18 mouse cellular contexts compared by ENCODE assay signal in genomic region chr2:13174461-13174860, GRCm38 (mm10).
DNase-seq lines count a peak whose midpoint lies in the region; ATAC-seq lines count a peak whose summit lies in the region.
"Had no signal": no experiment of that assay in that cellular context is flagged by ENCODE, and none has a peak within 500 bp of the region (broad histone marks: within the 10 kb centered on the region; RNA-seq: fewer than 3 reads in every experiment).

No protein-coding gene starts in this region.

- H3K4me1 ChIP-seq in midbrain, embryonic 11.5 days (ENCODE audit: control insufficient read depth, insufficient read depth, low read length): peaks cover 9% of the 10 kb centered on the region; the same call in 1 of the 2 replicates
- peaks cover 22% of the 10 kb centered on the region for H3K4me1 ChIP-seq in midbrain, embryonic 10.5 days
- H3K4me1 ChIP-seq in midbrain, embryonic 13.5 days (replicated peaks): peaks cover 42% of the 10 kb centered on the region
- H3K4me1 ChIP-seq: heart, embryonic 15.5 days had no signal

- no peak overlapping the region for H3K4me2 ChIP-seq in midbrain, embryonic 11.5 days
- H3K4me2 ChIP-seq in midbrain, embryonic 13.5 days (replicated peaks): peak overlapping the region; percentile 54
- H3K4me2 ChIP-seq: heart, embryonic 15.5 days; limb, embryonic 15.5 days had no signal

- DNase-seq in cerebellum, postnatal 10 days: peak; percentile 65 to 70
- DNase-seq in cerebellum, adult 18-20 months: no peak
- peak; percentile 87 for DNase-seq in midbrain, embryonic 11.5 days (ENCODE audit: low spot score, missing footprints)
- DNase-seq in midbrain, embryonic 10.5 days (ENCODE audit: low spot score): no peak
- DNase-seq in retina, embryonic 14.5 days (ENCODE audit: low spot score): peak; percentile 44
- no peak for DNase-seq in ovary, postnatal 36 days (ENCODE audit: low spot score)
- DNase-seq in kidney, postnatal 10 days: no peak
- DNase-seq: adrenal gland, adult 2 months; cerebellum, adult 9-10 months; gastrocnemius, adult 2 months; heart, adult 18-20 months; kidney, adult 11 months; kidney, postnatal 25 days; lung, postnatal 14 days had no signal

- ATAC-seq in midbrain, embryonic 11.5 days (ENCODE audit: low FRiP score): no peak
- ATAC-seq in midbrain, embryonic 13.5 days: 0 out of 2 replicates have a peak, but pooled peaks have one; percentile 15

- 47% methylated on average over 7 of the region's 7 CpGs for WGBS in midbrain, embryonic 11.5 days
- WGBS in midbrain, embryonic 10.5 days: 62% methylated on average over 7 of the region's 7 CpGs
- 34% methylated on average over 7 of the region's 7 CpGs for WGBS in midbrain, embryonic 13.5 days

- H3K4me3 ChIP-seq in midbrain, embryonic 11.5 days (ENCODE audit: low read depth, low read length): no peak overlapping the region
- H3K4me3 ChIP-seq in midbrain, embryonic 10.5 days: no peak overlapping the region
- H3K4me3 ChIP-seq in midbrain, embryonic 13.5 days (replicated peaks): no peak overlapping the region
- H3K4me3 ChIP-seq: gastrocnemius, adult 2 months; heart, embryonic 15.5 days; limb, embryonic 15.5 days had no signal

- H3K9ac ChIP-seq in midbrain, embryonic 11.5 days (ENCODE audit: low read length): no peak overlapping the region
- H3K9ac ChIP-seq in midbrain, embryonic 13.5 days (replicated peaks): no peak overlapping the region
- H3K9ac ChIP-seq: heart, embryonic 15.5 days; limb, embryonic 15.5 days had no signal

- H3K27me3 ChIP-seq in midbrain, embryonic 11.5 days (ENCODE audit: control insufficient read depth, insufficient read depth, low read length): peaks cover 33% of the 10 kb centered on the region
- peaks cover 91% of the 10 kb centered on the region for H3K27me3 ChIP-seq in midbrain, embryonic 10.5 days (ENCODE audit: low read depth, poor library complexity, severe bottlenecking)
- H3K27me3 ChIP-seq in midbrain, embryonic 13.5 days: peaks cover 43% of the 10 kb centered on the region
- H3K27me3 ChIP-seq: CH12.LX; heart, embryonic 15.5 days; limb, embryonic 15.5 days had no signal

- no peaks in the 10 kb centered on the region for H3K36me3 ChIP-seq in midbrain, embryonic 11.5 days (ENCODE audit: control insufficient read depth, insufficient read depth, low read length)
- no peaks in the 10 kb centered on the region for H3K36me3 ChIP-seq in midbrain, embryonic 10.5 days
- no peaks in the 10 kb centered on the region for H3K36me3 ChIP-seq in midbrain, embryonic 13.5 days
- H3K36me3 ChIP-seq: limb, embryonic 15.5 days had no signal

- H3K9me3 ChIP-seq in midbrain, embryonic 11.5 days (ENCODE audit: control insufficient read depth, low read length): no peaks in the 10 kb centered on the region
- H3K9me3 ChIP-seq in midbrain, embryonic 10.5 days (replicated peaks): no peaks in the 10 kb centered on the region
- no peaks in the 10 kb centered on the region for H3K9me3 ChIP-seq in midbrain, embryonic 13.5 days
- H3K9me3 ChIP-seq: heart, embryonic 15.5 days; limb, embryonic 15.5 days had no signal

- H3K27ac ChIP-seq in midbrain, embryonic 11.5 days (ENCODE audit: low read depth, low read length): no peak overlapping the region
- H3K27ac ChIP-seq in midbrain, embryonic 10.5 days (replicated peaks): no peak overlapping the region
- no peak overlapping the region for H3K27ac ChIP-seq in midbrain, embryonic 13.5 days
- H3K27ac ChIP-seq: gastrocnemius, adult 2 months; heart, embryonic 15.5 days; limb, embryonic 15.5 days had no signal

Comparison
In these comparisons a context has a peak if more than half of its experiments do, and no peak if none do; other contexts are left out.
1. DNase-seq: peak in cerebellum, postnatal 10 days (2 of 2), midbrain, embryonic 11.5 days (single experiment) and retina, embryonic 14.5 days (single experiment); none in cerebellum, adult 18-20 months (0 of 2), midbrain, embryonic 10.5 days (single experiment), ovary, postnatal 36 days (single experiment) and kidney, postnatal 10 days (single experiment).